Mouse (Mus musculus): ENCODE measurements around the gene Zfp988.
"Not testable (repeated sequence)": the region's sequence is repeated elsewhere in the genome, so short reads cannot be mapped to it uniquely, and the experiment has no call there.

The Zfp988 gene

GRCm38 (mm10) chr4:147305436-147305835, at the start of gene Zfp988:
TSS of gene Zfp988 (plus strand) at chr4:147305674.
- not testable (repeated sequence) for DNase-seq (ENCODE audit: low spot score)

- not testable (repeated sequence) for DNase-seq (ENCODE audit: low spot score)
Observed at GRCm38 (mm10) chr4:147262708-147263107, 42.8 kb upstream of the Zfp988 start.

GRCm38 (mm10) chr4:147267302-147267701, 38.2 kb upstream of the Zfp988 start:
- not testable (repeated sequence) for DNase-seq (ENCODE audit: low spot score)

- not testable (repeated sequence) for DNase-seq (ENCODE audit: low spot score)
Observed at GRCm38 (mm10) chr4:147268735-147269134, 36.7 kb upstream of the Zfp988 start.

- DNase-seq (ENCODE audit: low spot score), result not testable (repeated sequence)
Observed at GRCm38 (mm10) chr4:147270026-147270425, 35.4 kb upstream of the Zfp988 start.

- not testable (repeated sequence) for DNase-seq (ENCODE audit: low spot score)
Observed at GRCm38 (mm10) chr4:147271601-147272000, 33.9 kb upstream of the Zfp988 start.

GRCm38 (mm10) chr4:147275021-147275772, 30.3 kb upstream of the Zfp988 start:
- peak; percentile 20 for DNase-seq (ENCODE audit: low spot score)

GRCm38 (mm10) chr4:147275773-147276140, 29.7 kb upstream of the Zfp988 start:
- DNase-seq (ENCODE audit: low spot score), result not testable (repeated sequence)

- DNase-seq (ENCODE audit: low spot score), result not testable (repeated sequence)
Observed at GRCm38 (mm10) chr4:147280406-147280805, 25.1 kb upstream of the Zfp988 start.

GRCm38 (mm10) chr4:147298585-147298984, 6.9 kb upstream of the Zfp988 start:
- DNase-seq (ENCODE audit: low spot score), result not testable (repeated sequence)

GRCm38 (mm10) chr4:147302375-147302774, 3.1 kb upstream of the Zfp988 start:
- DNase-seq (ENCODE audit: low spot score), result not testable (repeated sequence)

- DNase-seq (ENCODE audit: low spot score), result peak; percentile 2
Observed at GRCm38 (mm10) chr4:147335036-147335690, 29.7 kb downstream of the Zfp988 start.

- DNase-seq (ENCODE audit: low spot score), result peak; percentile 4
Observed at GRCm38 (mm10) chr4:147335691-147336367, 30.4 kb downstream of the Zfp988 start.

GRCm38 (mm10) chr4:147336368-147337195, 31.1 kb downstream of the Zfp988 start:
- peak; percentile 0 for DNase-seq (ENCODE audit: low spot score)

GRCm38 (mm10) chr4:147337520-147337919, 32.0 kb downstream of the Zfp988 start:
- not testable (repeated sequence) for DNase-seq (ENCODE audit: low spot score)

GRCm38 (mm10) chr4:147338032-147338610, 32.6 kb downstream of the Zfp988 start:
- DNase-seq (ENCODE audit: low spot score), result peak; percentile 4

GRCm38 (mm10) chr4:147338706-147339105, 33.2 kb downstream of the Zfp988 start:
- peak; percentile 0 for DNase-seq (ENCODE audit: low spot score)

GRCm38 (mm10) chr4:147339601-147340219, 34.2 kb downstream of the Zfp988 start:
- peak; percentile 1 for DNase-seq (ENCODE audit: low spot score)

- not testable (repeated sequence) for DNase-seq (ENCODE audit: low spot score)
Observed at GRCm38 (mm10) chr4:147340236-147340635, 34.8 kb downstream of the Zfp988 start.

GRCm38 (mm10) chr4:147340876-147341275, 35.4 kb downstream of the Zfp988 start:
- DNase-seq (ENCODE audit: low spot score), result peak; percentile 0
